Mouse (Mus musculus) MEL (cell line): ENCODE measurements around the gene Prdx3.

Experiments
- BHLHE40 ChIP-seq: IDR thresholded peaks from 2 replicates; pipeline ENCODE4 v1.6.1; 2012; ENCODE audit warnings: low read depth, mild to moderate bottlenecking, inconsistent platforms, low read length, improper control_type of control experiment, borderline replicate concordance
- CTCF ChIP-seq, 3 experiments: IDR thresholded peaks in 2 of 3; conservative IDR thresholded peaks in 1 of 3; 2 replicates each; pipeline ENCODE4 v1.5.1; 2011 to 2012; ENCODE audit warnings: low read length in 3 of 3, low read depth in 2 of 3, mild to moderate bottlenecking in 2 of 3, improper control_type of control experiment in 1 of 3, inconsistent platforms in 1 of 3, mixed read lengths in 1 of 3, moderate library complexity in 1 of 3; ENCODE audit not compliant: control insufficient read depth in 1 of 3, insufficient read depth in 1 of 3, poor library complexity in 1 of 3, severe bottlenecking in 1 of 3
- KAT2A ChIP-seq: conservative IDR thresholded peaks from 2 replicates; pipeline ENCODE4 v1.6.1; 2012; ENCODE audit warnings: low read depth, low read length, improper control_type of control experiment, inconsistent platforms
- MAFK ChIP-seq: IDR thresholded peaks from 2 replicates; pipeline ENCODE4 v1.6.1; 2011; ENCODE audit warnings: low read depth, mild to moderate bottlenecking, low read length, improper control_type of control experiment, borderline replicate concordance
- NELFE ChIP-seq: IDR thresholded peaks from 2 replicates; pipeline ENCODE4 v1.6.1; 2011; ENCODE audit warnings: low read depth, low read length, improper control_type of control experiment
- POLR2A ChIP-seq, 2 experiments: IDR thresholded peaks; 2 replicates each; pipeline ENCODE4 v1.6.1; 2011 to 2012; ENCODE audit warnings: low read length in 2 of 2, mild to moderate bottlenecking in 2 of 2, control low read depth in 1 of 2, improper control_type of control experiment in 1 of 2, low read depth in 1 of 2, moderate library complexity in 1 of 2; ENCODE audit not compliant: control insufficient read depth in 1 of 2, insufficient read depth in 1 of 2, poor library complexity in 1 of 2
- POLR2AphosphoS2 ChIP-seq: IDR thresholded peaks from 2 replicates; pipeline ENCODE4 v1.6.1; 2011; ENCODE audit warnings: low read length, improper control_type of control experiment

DNA sequence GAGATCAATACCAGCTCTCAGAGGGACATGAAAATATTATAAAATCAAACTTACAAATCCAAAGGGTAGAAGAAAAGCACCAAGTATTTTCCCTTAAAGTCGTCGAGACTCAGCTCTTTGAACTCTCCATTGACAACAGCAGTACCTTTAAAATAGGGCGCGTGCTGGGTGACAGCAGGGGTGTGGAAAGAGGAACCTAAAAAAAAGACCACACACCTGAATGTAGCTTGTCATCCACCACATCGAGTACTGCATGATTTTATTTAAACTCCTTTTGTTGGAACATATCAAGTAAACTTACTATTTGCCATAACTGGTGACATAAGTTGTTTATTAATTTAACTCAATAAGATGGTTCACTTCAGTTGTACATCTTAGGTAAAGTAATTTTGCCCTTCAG is 3.0 kb downstream of the Prdx3 start:
- TF ChIP-seq BHLHE40 (no peak), NELFE (no peak), POLR2A (IDR thresholded peaks at IDR 0.05; ENCODE audit: control insufficient read depth in 1 of 2, insufficient read depth in 1 of 2, low read depth in 1 of 2, low read length in 2 of 2, poor library complexity in 1 of 2) (no peak), MAFK (no peak), POLR2AphosphoS2 (no peak), KAT2A (no peak), CTCF (IDR thresholded peaks at IDR 0.05 in 2 of 3, conservative IDR thresholded peaks at IDR 0.05 in 1 of 3; ENCODE audit: control insufficient read depth in 1 of 3, insufficient read depth in 1 of 3, low read depth in 2 of 3, low read length in 3 of 3, poor library complexity in 1 of 3, severe bottlenecking in 1 of 3) (no peak)
